Mouse (Mus musculus) lung, adult 18-20 months (tissue): Measurements from ENCODE around the gene Csnk1g1.

Experiments used
- DNase-seq, 2 experiments: peaks; one replicate each; pipeline ENCODE4 v3.0.0; 2022; ENCODE audit warnings: mixed read lengths in 2 of 2

Gene Csnk1g1

GRCm38 (mm10) chr9:66069583-66069982 is 160.9 kb downstream of the Csnk1g1 start, which contains the start of gene Snx22:
Gene Snx22, minus strand, starts transcription at chr9:66069719.
- peak; percentile 91 to 94 for DNase-seq

DNA sequence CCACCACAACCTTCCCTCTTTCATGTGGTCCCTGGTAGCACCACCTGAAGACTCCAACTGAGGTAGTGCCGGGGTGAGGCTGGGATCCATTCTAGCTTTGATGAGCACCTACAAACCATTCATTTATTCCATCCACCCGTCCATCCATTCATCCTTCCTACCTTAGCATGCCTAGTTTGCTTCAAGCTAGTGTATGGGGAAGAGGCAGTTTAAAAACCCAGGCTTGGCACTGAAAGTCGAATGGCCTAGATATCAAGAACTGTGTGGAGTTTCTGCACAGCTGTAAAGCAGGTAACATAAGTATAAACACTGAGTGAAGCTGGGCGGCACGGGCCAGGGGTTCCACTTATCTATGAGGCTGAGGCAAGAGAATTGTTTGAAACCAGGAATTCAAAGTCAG is 161.4 kb downstream of the Csnk1g1 start:
- DNase-seq = no peak

- no peak for DNase-seq
Observed at GRCm38 (mm10) chr9:66072754-66073153, 164.0 kb downstream of the Csnk1g1 start.

DNA sequence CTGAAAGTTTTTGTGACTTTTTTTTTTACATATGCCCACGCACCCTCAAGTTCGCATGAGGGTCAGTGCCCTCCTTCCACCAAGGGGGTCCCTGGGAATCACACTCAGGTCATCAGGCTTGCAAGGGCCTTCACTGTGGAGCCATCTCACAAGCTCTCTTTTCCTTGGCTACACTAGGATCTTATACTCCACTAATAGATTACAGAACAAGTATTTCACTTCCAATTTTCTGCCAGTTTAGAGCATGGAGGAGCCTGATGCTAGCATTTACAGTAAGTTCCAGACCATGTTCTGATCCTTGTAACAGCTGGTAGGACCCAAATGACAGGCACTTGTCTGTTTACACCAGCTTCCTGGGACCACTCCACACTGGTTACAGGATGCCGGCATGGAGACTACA is 169.3 kb downstream of the Csnk1g1 start:
- no peak for DNase-seq

DNA sequence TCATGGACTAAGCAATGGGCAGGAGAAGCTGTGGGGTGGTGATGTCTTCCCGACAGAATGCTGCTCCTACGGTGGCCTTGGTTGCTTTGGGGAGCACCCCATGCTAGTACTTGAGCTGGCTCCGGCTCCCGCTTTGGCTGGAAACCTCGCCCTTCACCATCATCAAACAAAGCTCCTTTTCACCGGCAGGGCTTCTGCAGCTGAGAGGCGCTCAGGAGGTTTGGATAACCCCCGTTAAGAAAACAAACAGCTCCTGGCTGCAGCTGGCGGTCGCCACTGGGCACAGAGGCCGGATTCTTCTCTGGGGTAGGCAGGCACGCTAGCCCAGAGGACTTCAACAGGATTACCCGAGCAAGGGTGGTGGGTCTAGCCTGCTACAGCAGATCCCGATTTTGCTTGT is 169.8 kb downstream of the Csnk1g1 start:
- peak; percentile 27 to 48 for DNase-seq

DNA sequence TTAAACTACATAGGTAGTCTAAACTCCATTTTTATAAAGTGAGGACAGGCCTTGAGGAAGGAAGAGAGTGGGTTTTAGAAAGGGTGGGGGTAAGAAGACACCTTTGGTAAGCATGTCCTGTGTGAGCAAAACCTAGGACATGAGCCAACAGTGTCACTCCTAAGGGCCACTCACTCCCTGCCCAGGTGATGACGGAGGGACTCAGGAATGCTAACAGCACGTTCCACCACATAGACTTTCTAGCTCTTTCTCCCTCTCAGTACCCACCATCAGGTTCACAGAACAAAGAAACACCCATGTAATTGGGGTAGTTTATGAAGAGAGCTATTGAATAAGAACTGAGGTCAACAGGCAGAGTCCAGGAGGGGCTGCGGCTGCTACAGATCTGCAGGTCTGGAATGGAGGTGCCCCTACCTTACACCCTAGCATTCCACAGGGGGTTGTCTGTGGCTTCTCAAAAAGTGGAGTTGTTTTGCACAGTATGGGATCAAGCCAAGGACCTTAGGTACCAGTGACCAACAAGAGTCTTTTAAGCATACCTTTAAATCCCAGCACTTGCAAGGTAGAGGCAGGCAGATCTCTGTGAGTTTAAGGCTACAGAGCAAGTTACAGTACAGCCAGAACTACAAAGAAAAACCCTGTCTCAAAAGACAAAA is 172.2 kb downstream of the Csnk1g1 start:
- peak; percentile 78 to 83 for DNase-seq

GRCm38 (mm10) chr9:66081999-66082398 is 173.3 kb downstream of the Csnk1g1 start:
- DNase-seq = no peak

GRCm38 (mm10) chr9:66084171-66084570 is 175.4 kb downstream of the Csnk1g1 start:
- no peak for DNase-seq

DNA sequence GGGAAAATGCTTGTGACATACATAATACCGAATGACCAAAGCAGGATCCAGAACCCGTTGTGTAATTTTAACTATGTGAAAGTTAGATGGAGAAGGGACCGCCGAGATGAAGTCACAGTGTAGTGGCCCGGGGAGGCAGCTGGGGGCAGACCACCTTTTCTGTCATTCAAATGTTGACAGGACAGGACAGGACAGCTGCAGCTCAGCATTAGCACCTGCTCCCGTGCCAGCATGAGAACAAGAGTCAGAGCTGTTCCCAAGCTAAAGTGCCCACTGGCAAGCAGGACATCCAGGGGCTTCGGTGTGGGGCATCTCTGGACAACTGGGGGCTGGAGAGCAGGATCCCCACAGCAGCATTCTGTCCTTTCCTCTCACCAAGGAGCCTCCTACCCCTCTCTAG is 178.3 kb downstream of the Csnk1g1 start:
- DNase-seq = no peak

DNA sequence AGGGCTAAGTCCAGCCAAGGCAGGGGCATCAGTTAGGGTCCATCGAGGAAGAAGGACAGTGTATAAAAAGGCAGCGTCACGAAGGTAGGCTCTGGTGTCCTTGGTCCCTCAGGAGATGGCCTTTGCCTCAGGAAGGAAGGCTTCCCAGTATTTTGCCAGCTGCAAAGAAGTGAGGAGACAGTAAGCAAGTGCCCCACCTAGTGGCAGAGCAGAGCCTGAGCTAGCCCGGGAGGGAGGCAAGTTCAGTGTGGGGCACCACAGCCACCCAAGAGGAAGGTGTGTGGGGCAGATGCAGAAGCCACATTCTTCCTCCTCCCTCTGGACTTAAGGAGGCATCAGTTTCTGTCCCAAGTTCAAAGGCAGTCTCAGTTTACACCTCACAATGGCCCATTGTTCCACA is 179.7 kb downstream of the Csnk1g1 start:
- DNase-seq = peak; percentile 63 to 69

GRCm38 (mm10) chr9:66090593-66091244 is 182.0 kb downstream of the Csnk1g1 start:
- DNase-seq = peak in 1 of 2 experiments; percentile 26

DNA sequence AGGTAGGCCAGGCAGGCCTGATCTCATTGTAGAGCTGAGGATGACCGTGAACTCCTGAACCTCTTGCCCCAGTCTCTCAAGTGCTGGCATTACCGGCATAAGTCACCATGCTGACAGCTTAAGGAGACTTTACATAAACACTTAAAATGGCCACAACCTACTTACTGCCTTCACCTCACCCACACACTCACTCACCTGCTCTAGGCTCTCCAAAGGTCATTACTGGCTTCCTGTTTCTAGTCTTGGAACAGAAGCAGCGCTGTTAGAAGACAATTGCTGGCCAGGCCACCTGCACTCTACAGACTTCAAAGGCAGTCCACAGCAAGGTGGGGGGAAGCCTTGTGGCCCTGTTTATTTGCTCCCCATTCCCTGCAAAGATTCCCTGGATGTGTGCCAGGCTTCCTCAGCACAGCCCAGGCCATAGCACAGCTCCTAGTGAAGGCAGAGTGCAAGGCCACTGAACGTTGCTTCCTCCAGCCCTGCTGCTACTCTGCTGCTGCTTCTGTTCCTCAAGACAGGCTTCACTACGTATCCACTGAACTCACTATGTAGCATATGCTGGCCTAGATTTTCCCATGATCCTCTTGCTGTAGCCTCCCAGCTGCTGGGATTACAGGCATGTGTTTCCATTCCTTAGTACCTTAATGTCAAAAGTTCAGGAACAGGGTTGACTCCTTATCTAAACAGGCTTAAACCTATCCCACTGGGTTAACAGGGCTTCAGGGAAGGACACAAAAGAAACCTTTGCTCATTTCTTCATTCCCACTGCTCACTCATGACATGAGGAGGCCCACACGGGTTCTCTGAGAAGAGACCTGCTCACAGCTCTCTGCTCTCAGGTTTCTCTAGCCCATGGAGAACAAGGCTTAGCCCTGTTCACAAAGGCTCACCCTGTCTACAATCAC is 182.9 kb downstream of the Csnk1g1 start:
- peak; percentile 67 to 74 for DNase-seq

DNA sequence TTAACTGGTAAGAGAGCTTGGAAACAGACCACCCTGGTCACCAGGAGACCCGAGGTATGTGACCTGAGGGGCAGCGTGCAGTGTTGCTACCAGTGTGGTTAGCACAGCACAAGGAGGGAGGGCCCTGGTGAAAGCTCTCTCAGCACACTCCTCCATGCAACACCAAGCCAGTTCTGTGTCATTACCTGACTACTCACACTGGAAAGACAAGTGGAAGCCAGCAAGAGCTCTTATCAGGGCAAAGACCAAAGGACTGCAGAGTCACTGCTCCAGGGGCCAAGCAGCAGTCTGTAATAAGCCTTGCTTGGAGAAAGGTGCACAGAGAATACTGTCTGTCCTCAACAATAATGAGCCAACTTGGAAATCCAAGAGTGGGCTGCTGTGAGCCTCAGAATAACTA is 183.9 kb downstream of the Csnk1g1 start:
- DNase-seq = peak in 1 of 2 experiments; percentile 61
